Mouse (Mus musculus): ENCODE data around the gene Zeb2.

GRCm38 (mm10) chr2:44961192-44961591, 156.0 kb downstream of the Zeb2 start:
- TF ChIP-seq CTCF (conservative IDR thresholded peaks at IDR 0.05; ENCODE audit: low read length): no peak
- TF ChIP-seq POU5F1 (IDR thresholded peaks at IDR 0.05; ENCODE audit: borderline replicate concordance, low read length): no peak

All from E14TG2a.4 (cell line).